In genomic region chr15:40565716-40566115, GRCm38 (mm10) we compare ENCODE assay signal across 21 mouse cellular contexts.
"Had no signal": no experiment of that assay in that cellular context is flagged by ENCODE, and none has a peak within 500 bp of the region (broad histone marks: within the 10 kb centered on the region; RNA-seq: fewer than 3 reads in every experiment).

No protein-coding gene starts in this region.

- H3K4me1 ChIP-seq: liver, embryonic 12.5 days; liver, embryonic 15.5 days; lung, embryonic 15.5 days; megakaryocyte, embryonic 14.5 days; neural tube, embryonic 12.5 days; stomach, embryonic 15.5 days had no signal

- H3K4me2 ChIP-seq: limb, embryonic 15.5 days; liver, embryonic 12.5 days; liver, embryonic 15.5 days; lung, embryonic 15.5 days; midbrain, embryonic 11.5 days; neural tube, embryonic 12.5 days; stomach, embryonic 15.5 days had no signal

- H3K36me3 ChIP-seq: limb, embryonic 12.5 days; limb, embryonic 15.5 days; liver, embryonic 12.5 days; liver, embryonic 15.5 days; lung, embryonic 15.5 days; neural tube, embryonic 12.5 days; stomach, embryonic 15.5 days had no signal

- H3K4me3 ChIP-seq: limb, embryonic 12.5 days; limb, embryonic 15.5 days; liver, embryonic 12.5 days; liver, embryonic 15.5 days; lung, embryonic 15.5 days; megakaryocyte, embryonic 14.5 days; neural tube, embryonic 12.5 days; stomach, embryonic 15.5 days had no signal

- ATAC-seq: inflammation-experienced regulatory T-cells, adult 6 months; intestine, embryonic 16.5 days; liver, embryonic 12.5 days had no signal

- H3K9me3 ChIP-seq: limb, embryonic 12.5 days; limb, embryonic 15.5 days; liver, embryonic 12.5 days; liver, embryonic 15.5 days; lung, embryonic 15.5 days; megakaryocyte, embryonic 14.5 days; neural tube, embryonic 12.5 days; stomach, embryonic 15.5 days had no signal

- DNase-seq: kidney, adult 18-20 months; kidney, postnatal 25 days; left cerebral cortex, postnatal 4 days; lung, adult 18-20 months; lung, postnatal 10 days; lung, postnatal 36 days; retina, postnatal 1 day; right cerebral cortex, postnatal 25 days; spleen, adult 18-20 months; thymus, postnatal 25 days had no signal

- H3K27me3 ChIP-seq: limb, embryonic 12.5 days; limb, embryonic 15.5 days; liver, embryonic 12.5 days; liver, embryonic 15.5 days; lung, embryonic 15.5 days; megakaryocyte, embryonic 14.5 days; neural tube, embryonic 12.5 days; stomach, embryonic 15.5 days had no signal

- H3K9ac ChIP-seq: limb, embryonic 12.5 days; limb, embryonic 15.5 days; liver, embryonic 12.5 days; liver, embryonic 15.5 days; lung, embryonic 15.5 days; neural tube, embryonic 12.5 days; stomach, embryonic 15.5 days had no signal

- H3K27ac ChIP-seq: limb, embryonic 12.5 days; limb, embryonic 15.5 days; liver, embryonic 12.5 days; liver, embryonic 15.5 days; lung, embryonic 15.5 days; neural tube, embryonic 12.5 days; stomach, embryonic 15.5 days had no signal
